Mouse (Mus musculus) retina, postnatal 1 day (tissue): ENCODE data around the gene Zfp644.

Source experiments
- DNase-seq: peaks from one replicate; pipeline ENCODE4 v3.0.0-alpha.2; 2012

Gene Zfp644

GRCm38 (mm10) chr5:106660867-106661266 is 36.2 kb downstream of the Zfp644 start:
- no peak for DNase-seq

- DNase-seq: no peak
Observed at GRCm38 (mm10) chr5:106652790-106653328, 44.2 kb downstream of the Zfp644 start.

- no peak for DNase-seq
Observed at GRCm38 (mm10) chr5:106652220-106652753, 44.8 kb downstream of the Zfp644 start.

- DNase-seq: no peak
Observed at GRCm38 (mm10) chr5:106649995-106650394, 47.1 kb downstream of the Zfp644 start.

- peak; percentile 33 for DNase-seq
Observed at GRCm38 (mm10) chr5:106649441-106649840, 47.6 kb downstream of the Zfp644 start.

GRCm38 (mm10) chr5:106643434-106643833 is 53.7 kb downstream of the Zfp644 start:
- no peak for DNase-seq

- DNase-seq: no peak
Observed at GRCm38 (mm10) chr5:106641876-106642275, 55.2 kb downstream of the Zfp644 start.

- peak; percentile 7 for DNase-seq
Observed at GRCm38 (mm10) chr5:106640235-106640809, 56.8 kb downstream of the Zfp644 start.

GRCm38 (mm10) chr5:106639627-106640026 is 57.5 kb downstream of the Zfp644 start:
- no peak for DNase-seq

- no peak for DNase-seq
Observed at GRCm38 (mm10) chr5:106636423-106636946, 60.6 kb downstream of the Zfp644 start.

- no peak for DNase-seq
Observed at GRCm38 (mm10) chr5:106628369-106629149, 68.5 kb downstream of the Zfp644 start.

- no peak for DNase-seq
Observed at GRCm38 (mm10) chr5:106623337-106623736, 73.8 kb downstream of the Zfp644 start.

- no peak for DNase-seq
Observed at GRCm38 (mm10) chr5:106622193-106622592, 74.9 kb downstream of the Zfp644 start.

GRCm38 (mm10) chr5:106620446-106620845 is 76.6 kb downstream of the Zfp644 start:
- DNase-seq: no peak

GRCm38 (mm10) chr5:106615006-106615405 is 82.1 kb downstream of the Zfp644 start:
- no peak for DNase-seq

- DNase-seq: no peak
Observed at GRCm38 (mm10) chr5:106614570-106614969, 82.5 kb downstream of the Zfp644 start.

- no peak for DNase-seq
Observed at GRCm38 (mm10) chr5:106612151-106612550, 84.9 kb downstream of the Zfp644 start.

- DNase-seq: no peak
Observed at GRCm38 (mm10) chr5:106608798-106609197, 88.3 kb downstream of the Zfp644 start, which contains the start of gene Gm17304. TSS of gene Gm17304 (plus strand) at chr5:106609098.

- no peak for DNase-seq
Observed at GRCm38 (mm10) chr5:106607081-106607480, 90.0 kb downstream of the Zfp644 start.

- no peak for DNase-seq
Observed at GRCm38 (mm10) chr5:106605096-106605495, 92.0 kb downstream of the Zfp644 start.

- no peak for DNase-seq
Observed at GRCm38 (mm10) chr5:106604381-106604780, 92.7 kb downstream of the Zfp644 start.

- DNase-seq: no peak
Observed at GRCm38 (mm10) chr5:106599482-106599881, 97.6 kb downstream of the Zfp644 start.

- no peak for DNase-seq
Observed at GRCm38 (mm10) chr5:106597472-106597871, 99.6 kb downstream of the Zfp644 start.

- DNase-seq: peak; percentile 27
Observed at GRCm38 (mm10) chr5:106594388-106594787, 102.7 kb downstream of the Zfp644 start.
